Mouse (Mus musculus) central nervous system, embryonic 14 days (tissue): ENCODE results near the gene Tmem206. TPM values are rescaled to one million over a fixed set of nuclear protein-coding genes. Genes with fewer than 3 reads are reported as not detected.

Experiments
- polyA plus RNA-seq: library from polyadenylated mRNA; depleted of rRNA; stranded (reverse); fragments of >200 nt; gene quantifications from 2 replicates; pipeline ENCODE4 v1.2.3, GENCODE M21; 2012; rRNA removed

The Tmem206 gene
- 27.1 and 30.6 TPM in 2 replicates for polyA plus RNA-seq

GRCm38 (mm10) chr1:191325726-191326232 is at the start of gene Tmem206:
Tmem206 (plus strand) TSS chr1:191325912.

GRCm38 (mm10) chr1:191317591-191318196 is 8.0 kb upstream of the Tmem206 start, which contains the start of gene Nenf:
Nenf (minus strand) TSS chr1:191318194.

Other genes starting within 250 kb of the Tmem206 start
- gene Batf3, start 228.1 kb upstream of the Tmem206 start, polyA plus RNA-seq, result 2.6 and 3.7 TPM in 2 replicates
- not detected in 2 replicates for gene Fam71a, start 161.1 kb upstream of the Tmem206 start, polyA plus RNA-seq
- 1.6 and 2.1 TPM in 2 replicates for gene Atf3, start 107.9 kb upstream of the Tmem206 start, polyA plus RNA-seq
- 107 and 121 TPM in 2 replicates for gene Nenf, start 7.7 kb upstream of the Tmem206 start, polyA plus RNA-seq
- 18.4 and 18.9 TPM in 2 replicates for gene Ppp2r5a, start 77.4 kb downstream of the Tmem206 start, polyA plus RNA-seq
- 12.2 and 13.4 TPM in 2 replicates for gene Dtl, start 249.6 kb downstream of the Tmem206 start, polyA plus RNA-seq
- 51.2 and 51.3 TPM in 2 replicates for gene Ints7, start 249.7 kb downstream of the Tmem206 start, polyA plus RNA-seq